Mouse (Mus musculus): ENCODE measurements around the gene Ssr3. TPM values are rescaled to one million over a fixed set of nuclear protein-coding genes. Genes with fewer than 3 reads are reported as not detected.
A peak's percentile ranks its signal among the peaks of the same experiment; 100 is the strongest.

The Ssr3 gene
- total RNA-seq (2014; fragmentation: Nextera tagmentation) = 345 and 358 TPM in 2 replicates
- 196 and 235 TPM in 2 replicates for total RNA-seq (2017)
- 10.8 and 18.6 TPM in 2 replicates for polyA plus RNA-seq (2012)

GRCm38 (mm10) chr3:65392421-65392817 is at the start of gene Ssr3:
Gene Ssr3 (minus strand): TSS chr3:65392623.
- Histone ChIP-seq H3K36me3 (replicated peaks) (peaks cover 26% of the 10 kb centered on the region), H3K4me1 (ENCODE audit: insufficient read depth, low read depth, low read length) (no peaks in the 10 kb centered on the region; the same call in none of the 2 replicates), H3K27me3 (ENCODE audit: insufficient read depth, low read length) (no peaks in the 10 kb centered on the region), H3K9me3 (replicated peaks) (no peaks in the 10 kb centered on the region), H3K4me3 (ENCODE audit: low read depth, low read length) (peak within 1 kb of the TSS; percentile 83)
- ATAC-seq (ENCODE audit: extremely low read depth, insufficient number of reproducible peaks, low FRiP score, poor library complexity, severe bottlenecking) (peak; percentile 99), DNase-seq (ENCODE audit: low spot score) (peak; percentile 97)
- TF ChIP-seq TAL1 (conservative IDR thresholded peaks at IDR 0.05; ENCODE audit: low read depth, low read length) (no peak), POLR2AphosphoS5 (IDR thresholded peaks at IDR 0.05; ENCODE audit: insufficient replicate concordance, low read depth, low read length) (no peak), CTCF (IDR thresholded peaks at IDR 0.05; ENCODE audit: low read depth, low read length) (no peak)

- no peaks in the 10 kb centered on the region for H3K36me3 ChIP-seq (replicated peaks)
- no peak for ATAC-seq (ENCODE audit: extremely low read depth, insufficient number of reproducible peaks, low FRiP score, poor library complexity, severe bottlenecking)
Observed at GRCm38 (mm10) chr3:65441586-65442111, 49.2 kb upstream of the Ssr3 start.

GRCm38 (mm10) chr3:65438511-65439228 is 46.2 kb upstream of the Ssr3 start:
- peaks cover 5% of the 10 kb centered on the region; the same call in 1 of the 2 replicates for H3K27me3 ChIP-seq (ENCODE audit: insufficient read depth, low read length)
- H3K9me3 ChIP-seq (replicated peaks) = no peaks in the 10 kb centered on the region
- no peaks in the 10 kb centered on the region for H3K36me3 ChIP-seq (replicated peaks)
- H3K4me3 ChIP-seq (ENCODE audit: low read depth, low read length) = no peak overlapping the region
- no peak for TF ChIP-seq POLR2AphosphoS5 (IDR thresholded peaks at IDR 0.05; ENCODE audit: insufficient replicate concordance, low read depth, low read length)
- no peak for TF ChIP-seq GATA2 (IDR thresholded peaks at IDR 0.05; ENCODE audit: borderline replicate concordance, low read depth, low read length)
- no peak for TF ChIP-seq GATA1 (IDR thresholded peaks at IDR 0.05; ENCODE audit: borderline replicate concordance, low read length)
- no peak for TF ChIP-seq CTCF (IDR thresholded peaks at IDR 0.05; ENCODE audit: low read depth, low read length)
- TF ChIP-seq TAL1 (conservative IDR thresholded peaks at IDR 0.05; ENCODE audit: low read depth, low read length) = no peak
- H3K4me1 ChIP-seq (ENCODE audit: insufficient read depth, low read depth, low read length) = no peaks in the 10 kb centered on the region
- ATAC-seq (ENCODE audit: extremely low read depth, insufficient number of reproducible peaks, low FRiP score, poor library complexity, severe bottlenecking) (no peak), DNase-seq (ENCODE audit: low spot score) (no peak)

More at GRCm38 (mm10) chr3:65441586-65442111, 49.2 kb upstream of the Ssr3 start:
- H3K4me3 ChIP-seq (ENCODE audit: low read depth, low read length) = no peak overlapping the region
- peaks cover 5% of the 10 kb centered on the region; the same call in 1 of the 2 replicates for H3K27me3 ChIP-seq (ENCODE audit: insufficient read depth, low read length)
- H3K4me1 ChIP-seq (ENCODE audit: insufficient read depth, low read depth, low read length) = no peaks in the 10 kb centered on the region
- no peak for DNase-seq (ENCODE audit: low spot score)
- H3K9me3 ChIP-seq (replicated peaks) = no peaks in the 10 kb centered on the region
- TF ChIP-seq POLR2AphosphoS5 (IDR thresholded peaks at IDR 0.05; ENCODE audit: insufficient replicate concordance, low read depth, low read length) (no peak), CTCF (IDR thresholded peaks at IDR 0.05; ENCODE audit: low read depth, low read length) (no peak), GATA2 (IDR thresholded peaks at IDR 0.05; ENCODE audit: borderline replicate concordance, low read depth, low read length) (no peak), GATA1 (IDR thresholded peaks at IDR 0.05; ENCODE audit: borderline replicate concordance, low read length) (no peak), TAL1 (conservative IDR thresholded peaks at IDR 0.05; ENCODE audit: low read depth, low read length) (no peak)

- ATAC-seq (ENCODE audit: extremely low read depth, insufficient number of reproducible peaks, low FRiP score, poor library complexity, severe bottlenecking) = no peak
- Histone ChIP-seq H3K4me1 (ENCODE audit: insufficient read depth, low read depth, low read length) (no peaks in the 10 kb centered on the region), H3K4me3 (ENCODE audit: low read depth, low read length) (no peak overlapping the region), H3K27me3 (ENCODE audit: insufficient read depth, low read length) (0 out of 2 replicates have a peak, but pooled peaks cover 6% of the 10 kb centered on the region), H3K9me3 (replicated peaks) (no peaks in the 10 kb centered on the region), H3K36me3 (replicated peaks) (no peaks in the 10 kb centered on the region)
- TF ChIP-seq CTCF (IDR thresholded peaks at IDR 0.05; ENCODE audit: low read depth, low read length) (no peak), TAL1 (conservative IDR thresholded peaks at IDR 0.05; ENCODE audit: low read depth, low read length) (no peak), GATA2 (IDR thresholded peaks at IDR 0.05; ENCODE audit: borderline replicate concordance, low read depth, low read length) (no peak), GATA1 (IDR thresholded peaks at IDR 0.05; ENCODE audit: borderline replicate concordance, low read length) (no peak)
- no peak for DNase-seq (ENCODE audit: low spot score)
Observed at GRCm38 (mm10) chr3:65435812-65436211, 43.4 kb upstream of the Ssr3 start.

GRCm38 (mm10) chr3:65435101-65435571 is 42.7 kb upstream of the Ssr3 start:
- Histone ChIP-seq H3K27me3 (ENCODE audit: insufficient read depth, low read length) (0 out of 2 replicates have a peak, but pooled peaks cover 6% of the 10 kb centered on the region), H3K4me3 (ENCODE audit: low read depth, low read length) (no peak overlapping the region), H3K4me1 (ENCODE audit: insufficient read depth, low read depth, low read length) (no peaks in the 10 kb centered on the region), H3K36me3 (replicated peaks) (no peaks in the 10 kb centered on the region), H3K9me3 (replicated peaks) (no peaks in the 10 kb centered on the region)
- no peak for ATAC-seq (ENCODE audit: extremely low read depth, insufficient number of reproducible peaks, low FRiP score, poor library complexity, severe bottlenecking)
- DNase-seq (ENCODE audit: low spot score) = no peak
- no peak for TF ChIP-seq GATA1 (IDR thresholded peaks at IDR 0.05; ENCODE audit: borderline replicate concordance, low read length)
- TF ChIP-seq GATA2 (IDR thresholded peaks at IDR 0.05; ENCODE audit: borderline replicate concordance, low read depth, low read length) = no peak

GRCm38 (mm10) chr3:65432236-65432635 is 39.8 kb upstream of the Ssr3 start:
- H3K9me3 ChIP-seq (replicated peaks) = no peaks in the 10 kb centered on the region
- ATAC-seq (ENCODE audit: extremely low read depth, insufficient number of reproducible peaks, low FRiP score, poor library complexity, severe bottlenecking) (no peak), DNase-seq (ENCODE audit: low spot score) (no peak)
- 0 out of 2 replicates have a peak, but pooled peaks cover 9% of the 10 kb centered on the region for H3K27me3 ChIP-seq (ENCODE audit: insufficient read depth, low read length)
- 0 out of 2 replicates have a peak, but pooled peaks have one; percentile 14 for TF ChIP-seq CTCF (IDR thresholded peaks at IDR 0.05; ENCODE audit: low read depth, low read length)
- TF ChIP-seq TAL1 (conservative IDR thresholded peaks at IDR 0.05; ENCODE audit: low read depth, low read length) = no peak
- TF ChIP-seq GATA2 (IDR thresholded peaks at IDR 0.05; ENCODE audit: borderline replicate concordance, low read depth, low read length) = no peak
- TF ChIP-seq POLR2AphosphoS5 (IDR thresholded peaks at IDR 0.05; ENCODE audit: insufficient replicate concordance, low read depth, low read length) = no peak
- no peaks in the 10 kb centered on the region for H3K36me3 ChIP-seq (replicated peaks)
- H3K4me3 ChIP-seq (ENCODE audit: low read depth, low read length) = no peak overlapping the region
- no peaks in the 10 kb centered on the region for H3K4me1 ChIP-seq (ENCODE audit: insufficient read depth, low read depth, low read length)
